Mouse (Mus musculus) liver, embryonic 12.5 days (tissue): ENCODE data around the gene Fbln2. TPM values are rescaled to one million over a fixed set of nuclear protein-coding genes. Genes with fewer than 3 reads are reported as not detected.
A peak's percentile ranks its signal among the peaks of the same experiment; 100 is the strongest.

Experiments
- ATAC-seq: fragments of 200-750 bp; cut with Nextera tagmentation; 2 replicates; pipeline ENCODE4 v1.8.0; 2017; ENCODE audit warnings: moderate number of reproducible peaks, mild to moderate bottlenecking, moderate library complexity
- H3K27ac ChIP-seq: fragments of 300-500 bp; sonication (generic); 2 replicates; pipeline ENCODE4 v1.5.1; 2016; ENCODE audit warnings: mild to moderate bottlenecking
- H3K27me3 ChIP-seq: fragments of 300-500 bp; sonication (generic); replicated peaks from 2 replicates; pipeline ENCODE4 v1.6.1; 2016; ENCODE audit warnings: mild to moderate bottlenecking, moderate library complexity
- H3K36me3 ChIP-seq: fragments of 300-500 bp; sonication (generic); 2 replicates; pipeline ENCODE4 v1.6.1; 2016; ENCODE audit warnings: mild to moderate bottlenecking, moderate library complexity
- H3K4me1 ChIP-seq: fragments of 300-500 bp; sonication (generic); 2 replicates; pipeline ENCODE4 v1.6.1; 2016
- H3K4me2 ChIP-seq: fragments of 300-500 bp; sonication (generic); 2 replicates; pipeline ENCODE4 v1.6.1; 2016; ENCODE audit warnings: mild to moderate bottlenecking, moderate library complexity
- H3K4me3 ChIP-seq: fragments of 300-500 bp; sonication (generic); 2 replicates; pipeline ENCODE4 v1.5.1; 2016; ENCODE audit warnings: mild to moderate bottlenecking, moderate library complexity
- H3K9ac ChIP-seq: fragments of 300-500 bp; sonication (generic); 2 replicates; pipeline ENCODE4 v1.6.1; 2016; ENCODE audit warnings: mild to moderate bottlenecking, moderate library complexity
- H3K9me3 ChIP-seq: fragments of 300-500 bp; sonication (generic); replicated peaks from 2 replicates; pipeline ENCODE4 v1.6.1; 2016; ENCODE audit warnings: mild to moderate bottlenecking, moderate library complexity
- WGBS: fragments of 180-500 bp; shearing (Covaris S2); methylation state at CpG from one replicate; pipeline ENCODE4 v1.1.7; 2016; ENCODE audit not compliant: insufficient replicate concordance; 5-methylcytosine and 5-hydroxymethylcytosine counted together
- polyA plus RNA-seq: library from polyadenylated mRNA; unstranded; fragments of >200 nt; fragmentation: Nextera tagmentation; extraction: Ambion mirVana; gene quantifications from 2 replicates; pipeline ENCODE4 v1.2.1, GENCODE M21; 2016

Gene Fbln2
- polyA plus RNA-seq, 1 experiment from 2014 or later: 15.9 TPM

DNA sequence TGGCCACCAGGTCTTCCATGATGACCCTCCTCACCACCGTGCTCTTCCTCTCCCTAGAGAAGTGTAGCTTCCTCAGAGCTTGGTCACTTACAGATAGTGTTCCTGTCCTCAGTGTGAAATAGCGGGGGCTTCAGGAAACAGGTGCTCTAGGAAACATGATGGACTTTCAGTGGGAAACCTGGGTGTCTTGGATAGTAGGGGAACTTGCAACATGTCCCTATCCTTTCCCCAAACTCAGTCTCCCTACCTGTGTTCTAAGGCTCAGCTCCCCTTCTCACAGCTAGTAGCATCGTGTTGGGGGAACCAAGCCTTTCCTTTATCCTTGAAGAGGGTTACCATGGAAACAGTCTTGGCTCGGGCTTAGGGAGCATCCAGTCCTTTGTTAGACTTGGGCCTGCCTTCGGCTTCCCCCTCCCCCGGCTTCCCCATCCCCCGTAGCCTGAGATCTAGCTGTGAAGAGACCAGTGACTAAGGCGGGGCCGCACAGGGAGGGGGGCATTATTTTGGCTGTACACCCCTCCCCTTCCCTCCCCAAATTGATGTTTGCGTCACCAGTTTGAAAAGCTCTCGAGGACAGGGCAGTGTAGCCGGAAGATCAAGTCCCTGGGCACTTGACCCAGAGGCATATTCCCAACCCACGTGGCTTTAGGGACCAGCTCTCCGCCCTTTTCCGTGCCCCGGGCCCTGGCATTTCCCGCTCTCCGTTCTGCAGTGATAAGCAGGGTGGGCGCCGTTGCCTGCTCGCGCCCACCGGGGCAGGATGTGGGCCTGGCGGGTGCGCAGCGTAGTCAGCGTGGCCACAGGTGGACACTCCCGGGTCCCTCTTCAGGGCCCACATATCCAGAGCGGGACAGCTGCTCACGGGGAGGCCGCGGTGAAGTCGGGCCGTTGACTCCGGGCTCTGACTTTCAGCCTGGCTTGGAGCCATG lies 72.5 kb downstream of the Fbln2 start:
- 10% methylated on average over 35 of the region's 35 CpGs for WGBS
- H3K27me3 ChIP-seq: peaks cover 91% of the 10 kb centered on the region
- no peaks in the 10 kb centered on the region for H3K36me3 ChIP-seq
- H3K9ac ChIP-seq: no peak overlapping the region
- H3K4me2 ChIP-seq: peak overlapping the region; percentile 38
- no peak for ATAC-seq
- H3K27ac ChIP-seq: no peak overlapping the region
- H3K9me3 ChIP-seq: no peaks in the 10 kb centered on the region
- no peaks in the 10 kb centered on the region for H3K4me1 ChIP-seq
- H3K4me3 ChIP-seq: no peak overlapping the region

DNA sequence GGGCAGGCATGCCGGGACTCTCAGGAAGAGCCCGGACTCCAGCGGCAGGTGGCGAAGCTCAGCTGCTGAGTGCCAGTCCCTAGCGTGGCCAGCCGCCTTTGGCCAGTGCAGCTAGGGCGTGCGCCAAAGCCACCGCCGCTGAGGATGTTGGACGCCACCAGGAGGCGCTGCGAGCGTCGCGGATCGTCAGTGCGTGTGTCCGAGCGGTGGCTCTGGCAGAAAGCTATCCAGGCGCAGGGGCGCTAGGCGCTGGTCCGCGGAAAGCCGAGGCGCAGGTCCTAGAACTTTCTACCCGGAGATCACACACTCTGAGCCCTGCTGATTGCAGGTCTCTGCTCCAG lies 73.2 kb downstream of the Fbln2 start:
- ATAC-seq: no peak
- no peak overlapping the region for H3K9ac ChIP-seq
- H3K9me3 ChIP-seq: no peaks in the 10 kb centered on the region
- H3K4me2 ChIP-seq: peak overlapping the region; percentile 38
- no peak overlapping the region for H3K4me3 ChIP-seq
- no peaks in the 10 kb centered on the region for H3K36me3 ChIP-seq
- no peaks in the 10 kb centered on the region for H3K4me1 ChIP-seq
- H3K27me3 ChIP-seq: peaks cover 92% of the 10 kb centered on the region
- no peak overlapping the region for H3K27ac ChIP-seq
- 2% methylated on average over 28 of the region's 28 CpGs for WGBS

- WGBS: 36% methylated on average over 30 of the region's 30 CpGs
- no peak for ATAC-seq
- H3K4me2 ChIP-seq: 0 out of 2 replicates have a peak overlapping the region, but pooled peaks have one; percentile 38
Measured at GRCm38 (mm10) chr6:91285814-91286545, 73.7 kb downstream of the Fbln2 start.

DNA sequence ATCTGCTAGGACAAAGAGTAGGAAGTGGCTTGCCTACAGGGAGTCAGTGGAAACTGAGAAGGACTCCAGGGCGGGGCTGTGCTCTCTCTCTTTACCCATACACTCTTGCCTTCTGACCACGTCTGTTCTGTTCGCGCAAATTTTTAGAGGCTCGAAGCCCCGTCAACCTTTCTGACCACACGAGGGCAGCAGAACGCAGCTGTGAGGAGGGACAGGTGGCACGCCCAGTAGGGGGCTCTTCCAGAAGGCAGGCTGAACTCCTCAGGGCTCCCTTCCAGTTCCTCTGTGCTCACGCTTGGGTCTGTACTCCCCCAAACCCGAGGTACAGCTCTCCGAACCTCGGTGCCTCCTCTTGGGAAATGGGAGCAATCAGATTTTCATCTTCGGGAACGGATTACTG lies 74.4 kb downstream of the Fbln2 start:
- Histone ChIP-seq H3K27ac (no peak overlapping the region), H3K4me1 (no peaks in the 10 kb centered on the region), H3K36me3 (no peaks in the 10 kb centered on the region), H3K9ac (no peak overlapping the region), H3K9me3 (no peaks in the 10 kb centered on the region), H3K4me2 (no peak overlapping the region), H3K4me3 (no peak overlapping the region), H3K27me3 (peaks cover 95% of the 10 kb centered on the region)
- ATAC-seq: 0 out of 2 replicates have a peak, but pooled peaks have one; percentile 22
- 5% methylated on average over 15 of the region's 15 CpGs for WGBS

More at GRCm38 (mm10) chr6:91285814-91286545, 73.7 kb downstream of the Fbln2 start:
- no peaks in the 10 kb centered on the region for H3K9me3 ChIP-seq
- H3K4me3 ChIP-seq: no peak overlapping the region
- no peaks in the 10 kb centered on the region for H3K4me1 ChIP-seq
- no peaks in the 10 kb centered on the region for H3K36me3 ChIP-seq
- peaks cover 90% of the 10 kb centered on the region for H3K27me3 ChIP-seq
- H3K27ac ChIP-seq: no peak overlapping the region
- H3K9ac ChIP-seq: no peak overlapping the region

GRCm38 (mm10) chr6:91287148-91287547 lies 74.9 kb downstream of the Fbln2 start:
- H3K4me1 ChIP-seq: no peaks in the 10 kb centered on the region
- H3K9ac ChIP-seq: no peak overlapping the region
- no peak for ATAC-seq
- no peak overlapping the region for H3K27ac ChIP-seq
- 49% methylated on average over 4 of the region's 4 CpGs for WGBS
- no peak overlapping the region for H3K4me2 ChIP-seq
- no peaks in the 10 kb centered on the region for H3K36me3 ChIP-seq
- H3K4me3 ChIP-seq: no peak overlapping the region
- H3K9me3 ChIP-seq: no peaks in the 10 kb centered on the region
- H3K27me3 ChIP-seq: peaks cover 94% of the 10 kb centered on the region

DNA sequence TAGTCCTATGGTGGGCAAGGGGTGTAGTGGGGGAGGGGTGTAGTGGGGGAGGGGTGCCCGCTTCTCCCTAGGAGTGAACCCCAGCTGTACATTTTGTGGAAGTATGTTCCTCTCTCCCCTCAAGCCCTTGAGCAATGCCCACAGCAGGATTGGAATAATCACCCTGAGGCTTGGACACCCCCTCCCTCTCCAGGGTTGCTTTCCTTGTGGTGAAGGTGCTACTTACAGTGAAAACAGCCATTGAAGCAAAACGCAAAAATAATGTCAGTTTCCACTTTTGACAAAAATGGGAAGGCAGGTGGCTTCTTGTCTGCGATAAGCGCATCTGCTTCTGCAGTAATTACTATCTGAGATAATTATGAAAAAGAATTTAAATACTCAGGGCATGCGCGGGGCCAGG lies 75.4 kb downstream of the Fbln2 start:
- 61% methylated on average over 6 of the region's 6 CpGs for WGBS

DNA sequence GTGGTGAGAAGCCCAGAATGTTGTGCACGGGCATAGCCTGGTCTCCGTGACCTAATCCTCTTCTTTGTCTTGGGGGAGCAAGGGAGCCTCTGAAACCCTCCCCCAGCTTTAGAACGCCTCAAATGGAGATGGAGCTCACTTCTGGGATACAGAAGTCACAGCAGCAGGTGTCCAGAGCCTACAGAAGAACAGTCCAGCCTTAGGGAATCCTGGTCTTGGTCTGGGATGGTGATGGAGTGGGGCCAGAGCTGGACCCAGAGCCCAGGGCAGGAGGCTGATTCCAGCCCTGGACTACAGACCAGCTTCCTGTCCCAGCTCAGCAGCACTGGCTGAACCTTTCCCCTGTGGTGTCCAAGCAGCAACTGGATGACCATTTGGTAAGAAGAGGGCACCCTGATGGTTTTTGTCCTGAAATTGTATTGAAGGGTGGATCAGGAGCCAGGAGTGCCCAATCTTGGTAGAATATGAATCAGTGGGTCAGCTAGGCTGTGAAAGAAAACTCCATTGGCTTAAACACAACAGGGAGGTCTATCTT lies 76.1 kb downstream of the Fbln2 start:
- Histone ChIP-seq H3K4me1 (no peaks in the 10 kb centered on the region), H3K27me3 (peaks cover 82% of the 10 kb centered on the region), H3K9ac (no peak overlapping the region), H3K9me3 (no peaks in the 10 kb centered on the region), H3K27ac (no peak overlapping the region), H3K4me3 (no peak overlapping the region), H3K4me2 (no peak overlapping the region), H3K36me3 (no peaks in the 10 kb centered on the region)
- ATAC-seq: no peak
- WGBS: 53% methylated on average over 3 of the region's 3 CpGs

More for the DNA sequence above, 75.4 kb downstream of the Fbln2 start:
- no peaks in the 10 kb centered on the region for H3K9me3 ChIP-seq
- H3K9ac ChIP-seq: no peak overlapping the region
- no peaks in the 10 kb centered on the region for H3K4me1 ChIP-seq
- no peak overlapping the region for H3K27ac ChIP-seq
- H3K4me3 ChIP-seq: no peak overlapping the region
- H3K36me3 ChIP-seq: no peaks in the 10 kb centered on the region
- H3K4me2 ChIP-seq: no peak overlapping the region
- H3K27me3 ChIP-seq: peaks cover 89% of the 10 kb centered on the region
- no peak for ATAC-seq

GRCm38 (mm10) chr6:91288961-91289360 lies 76.7 kb downstream of the Fbln2 start:
- Histone ChIP-seq H3K36me3 (no peaks in the 10 kb centered on the region), H3K27me3 (peaks cover 78% of the 10 kb centered on the region), H3K4me3 (no peak overlapping the region), H3K27ac (no peak overlapping the region), H3K9me3 (no peaks in the 10 kb centered on the region), H3K9ac (no peak overlapping the region), H3K4me1 (no peaks in the 10 kb centered on the region), H3K4me2 (no peak overlapping the region)
- WGBS: 27% methylated on average over 1 of the region's 1 CpGs
- no peak for ATAC-seq

GRCm38 (mm10) chr6:91290937-91291336 lies 78.7 kb downstream of the Fbln2 start:
- no peak overlapping the region for H3K4me3 ChIP-seq
- H3K9ac ChIP-seq: no peak overlapping the region
- no peak for ATAC-seq
- H3K27ac ChIP-seq: no peak overlapping the region
- 69% methylated on average over 10 of the region's 10 CpGs for WGBS
- H3K27me3 ChIP-seq: peaks cover 68% of the 10 kb centered on the region
- no peak overlapping the region for H3K4me2 ChIP-seq
- H3K4me1 ChIP-seq: no peaks in the 10 kb centered on the region
- H3K9me3 ChIP-seq: no peaks in the 10 kb centered on the region
- no peaks in the 10 kb centered on the region for H3K36me3 ChIP-seq

DNA sequence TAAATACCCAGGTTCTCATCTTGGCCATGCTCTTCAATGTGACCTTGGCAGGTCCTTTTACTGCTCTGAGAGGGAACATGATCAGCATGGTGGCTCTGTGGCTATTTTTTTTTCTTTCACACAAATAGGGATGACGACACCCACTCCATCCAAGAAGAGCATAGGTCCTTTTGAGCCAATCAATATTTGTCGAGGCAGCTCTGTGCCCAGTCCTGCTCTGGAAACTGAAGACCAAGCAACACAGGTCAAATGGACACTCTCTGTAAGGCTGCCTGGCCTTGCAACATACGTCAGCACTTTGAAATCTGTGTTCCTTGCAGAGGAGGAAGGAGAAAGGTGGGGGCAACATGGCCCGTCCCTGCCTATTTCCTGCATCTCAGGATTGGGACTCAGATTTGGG lies 83.2 kb downstream of the Fbln2 start:
- no peaks in the 10 kb centered on the region for H3K36me3 ChIP-seq
- no peak overlapping the region for H3K4me3 ChIP-seq
- no peak overlapping the region for H3K4me2 ChIP-seq
- peaks cover 43% of the 10 kb centered on the region for H3K27me3 ChIP-seq
- no peak overlapping the region for H3K9ac ChIP-seq
- no peaks in the 10 kb centered on the region for H3K4me1 ChIP-seq
- 58% methylated on average over 4 of the region's 4 CpGs for WGBS
- H3K27ac ChIP-seq: no peak overlapping the region
- ATAC-seq: no peak
- no peaks in the 10 kb centered on the region for H3K9me3 ChIP-seq

DNA sequence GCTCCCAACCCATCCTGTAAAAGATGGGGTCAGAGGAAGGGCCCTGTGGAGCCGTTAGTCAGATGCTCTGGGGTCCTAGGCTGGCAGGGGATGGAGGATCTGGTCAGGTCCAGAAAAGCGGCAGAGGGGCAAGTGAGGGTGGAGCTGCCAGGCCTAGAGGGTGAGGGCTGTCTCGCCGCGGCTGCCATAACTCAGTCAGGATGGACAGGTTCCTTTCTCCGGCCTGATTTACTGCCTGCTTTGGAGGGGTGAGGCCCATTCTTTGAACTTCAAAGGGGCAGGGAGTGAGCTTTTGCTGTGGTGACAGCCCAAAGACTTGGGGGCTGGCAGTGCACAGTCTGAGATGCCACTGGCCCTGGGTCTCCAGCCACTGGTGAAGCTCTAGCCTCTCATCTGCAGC lies 86.6 kb downstream of the Fbln2 start:
- H3K9me3 ChIP-seq: no peaks in the 10 kb centered on the region
- H3K27me3 ChIP-seq: peaks cover 38% of the 10 kb centered on the region
- no peaks in the 10 kb centered on the region for H3K36me3 ChIP-seq
- H3K9ac ChIP-seq: no peak overlapping the region
- WGBS: 59% methylated on average over 6 of the region's 6 CpGs
- H3K4me2 ChIP-seq: no peak overlapping the region
- no peak overlapping the region for H3K4me3 ChIP-seq
- ATAC-seq: no peak
- no peak overlapping the region for H3K27ac ChIP-seq
- H3K4me1 ChIP-seq: no peaks in the 10 kb centered on the region

DNA sequence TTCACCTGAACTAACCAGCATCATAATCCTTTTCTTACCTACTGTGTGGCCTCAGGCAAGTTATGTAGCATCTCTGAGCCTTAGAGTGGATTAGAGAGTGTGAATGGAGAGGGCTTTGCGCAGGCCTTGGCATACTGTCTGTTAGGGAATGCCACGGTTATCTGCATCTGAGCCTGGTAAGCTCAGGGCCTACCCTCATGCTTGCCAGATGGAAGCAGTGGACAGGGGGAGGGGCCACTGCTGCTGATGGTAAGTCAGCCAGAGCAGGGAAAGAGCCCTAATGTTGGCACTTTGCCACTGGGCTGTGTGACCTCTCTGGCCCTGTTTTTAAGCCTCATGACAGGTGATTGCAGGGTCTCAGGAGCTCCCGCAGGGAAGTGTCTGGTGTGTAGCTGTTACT lies 87.8 kb downstream of the Fbln2 start:
- H3K4me3 ChIP-seq: no peak overlapping the region
- H3K4me1 ChIP-seq: no peaks in the 10 kb centered on the region
- H3K9ac ChIP-seq: no peak overlapping the region
- 61% methylated on average over 3 of the region's 3 CpGs for WGBS
- H3K4me2 ChIP-seq: no peak overlapping the region
- H3K36me3 ChIP-seq: no peaks in the 10 kb centered on the region
- peaks cover 31% of the 10 kb centered on the region for H3K27me3 ChIP-seq
- ATAC-seq: no peak
- H3K9me3 ChIP-seq: no peaks in the 10 kb centered on the region
- no peak overlapping the region for H3K27ac ChIP-seq
